Mouse (Mus musculus) cortical plate, adult 2 months (tissue): ENCODE results near the gene Ppy. TPM values are rescaled to one million over a fixed set of nuclear protein-coding genes. Genes with fewer than 3 reads are reported as not detected.
A peak's percentile ranks its signal among the peaks of the same experiment; 100 is the strongest.

ENCODE experiments used
- H3K27ac ChIP-seq: fragments of 200-500 bp; 2 replicates; pipeline ENCODE4 v1.5.1; 2012; ENCODE audit warnings: low read length, control low read depth, inconsistent platforms; ENCODE audit not compliant: insufficient read depth
- H3K4me1 ChIP-seq: fragments of 200-500 bp; 2 replicates; pipeline ENCODE4 v1.6.1; 2011; ENCODE audit warnings: low read length; ENCODE audit not compliant: control insufficient read depth, insufficient read depth
- H3K4me3 ChIP-seq: fragments of 200-500 bp; 2 replicates; pipeline ENCODE4 v1.5.1; 2011; ENCODE audit warnings: mild to moderate bottlenecking, low read length, control low read depth; ENCODE audit not compliant: insufficient read depth
- CTCF ChIP-seq: fragments of 200-500 bp; IDR thresholded peaks from 2 replicates; pipeline ENCODE4 v1.5.1; 2011; ENCODE audit warnings: mild to moderate bottlenecking, control low read depth, low read length; ENCODE audit not compliant: insufficient read depth; ENCODE audit errors: extremely low read depth
- POLR2A ChIP-seq: fragments of 200-500 bp; IDR thresholded peaks from 2 replicates; pipeline ENCODE4 v1.6.1; 2011; ENCODE audit warnings: mild to moderate bottlenecking, low read length, control low read depth; ENCODE audit not compliant: insufficient read depth; ENCODE audit errors: extremely low read depth
- polyA plus RNA-seq: library from polyadenylated mRNA; depleted of rRNA; stranded (reverse); fragments of >200 nt; gene quantifications from 2 replicates; pipeline ENCODE4 v1.2.3, GENCODE M21; 2012

The Ppy gene
- polyA plus RNA-seq, 1 experiment: not detected

DNA sequence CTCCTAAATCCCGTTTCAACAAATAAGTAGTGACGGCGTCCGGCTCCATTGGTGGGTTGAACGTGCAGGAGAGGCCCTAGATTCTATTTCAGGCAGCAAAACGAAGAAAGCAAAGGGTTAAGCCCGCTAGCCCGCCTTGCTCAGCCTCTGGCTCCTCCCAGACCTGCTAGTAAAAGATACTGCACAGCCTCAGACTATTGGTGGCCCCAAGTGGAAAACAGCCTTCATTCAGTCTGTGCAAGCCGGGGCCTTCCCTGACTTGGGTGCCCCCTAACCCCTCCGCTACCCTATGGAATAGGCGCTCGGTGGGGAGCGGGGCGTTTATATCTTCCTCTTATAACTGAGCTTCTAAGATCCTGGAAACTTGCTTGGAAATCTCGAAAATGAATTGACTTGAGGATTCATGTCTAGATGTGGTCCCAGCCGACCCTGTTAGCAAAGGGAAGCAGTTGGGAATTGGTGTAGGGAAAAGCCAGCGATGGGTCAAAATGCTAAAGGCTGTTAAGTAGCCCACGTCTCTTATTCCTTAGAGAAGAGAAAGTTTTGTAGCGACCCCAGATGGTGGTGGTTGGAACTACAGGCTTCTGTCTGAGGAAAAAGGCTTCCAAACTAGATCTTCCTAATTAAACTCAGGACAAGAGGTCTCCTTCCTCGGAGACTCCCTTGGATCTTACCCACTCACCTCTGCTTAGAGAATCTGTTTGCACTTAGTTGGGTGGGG, 11.9 kb downstream of the Ppy start:
- H3K4me1 ChIP-seq: no peaks in the 10 kb centered on the region
- peak overlapping the region; percentile 88 for H3K4me3 ChIP-seq
- no peak overlapping the region for H3K27ac ChIP-seq
- TF ChIP-seq CTCF: peak; percentile 64
- no peak for TF ChIP-seq POLR2A

DNA sequence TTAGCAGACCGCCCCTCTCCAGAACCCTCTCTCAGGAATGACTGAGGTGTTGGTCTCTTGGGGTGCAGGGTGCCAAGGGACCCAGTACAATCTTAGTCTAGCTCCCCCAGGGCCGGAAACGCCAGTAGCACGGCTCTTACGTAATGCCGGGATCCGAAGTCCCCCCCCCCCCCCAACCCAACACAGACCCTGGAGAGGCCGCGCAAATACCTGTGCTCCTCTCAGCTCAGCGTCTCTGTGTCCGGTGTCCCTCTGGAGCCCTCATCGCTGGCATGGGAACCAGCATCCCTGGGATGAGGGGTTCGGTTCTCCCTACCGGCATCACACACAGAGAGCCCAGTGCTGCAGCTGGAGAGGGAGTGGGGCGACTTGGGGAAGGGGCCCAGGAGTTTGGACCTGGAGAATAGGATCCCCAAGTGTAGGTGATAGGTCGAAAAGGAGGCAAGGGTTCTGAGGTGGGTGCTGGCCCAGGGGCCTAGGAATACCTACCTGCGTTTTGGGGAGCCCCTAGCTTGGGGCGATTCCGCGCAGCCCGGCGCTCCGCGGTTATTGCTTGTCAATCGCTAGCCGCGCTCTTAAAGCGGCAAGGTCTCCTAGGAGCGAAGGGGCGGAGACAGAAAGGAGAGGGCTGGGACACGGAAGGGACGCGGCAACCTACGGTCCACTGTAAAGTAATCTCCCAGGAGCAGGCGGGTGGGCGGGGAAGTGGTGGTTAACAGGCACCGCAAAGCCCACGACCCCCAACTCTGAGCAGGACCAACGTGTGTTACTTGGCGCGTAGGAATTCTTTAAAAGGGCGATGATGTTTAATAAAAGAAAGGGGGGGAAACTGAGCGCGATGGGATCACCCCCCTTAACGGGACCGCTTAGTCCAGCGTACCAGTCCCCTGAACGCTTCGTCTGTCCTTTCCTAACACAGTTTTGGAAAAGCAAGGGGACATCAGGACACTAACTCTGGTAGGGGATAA, 12.9 kb downstream of the Ppy start, which contains the start of gene Mpp2:
TSS of gene Mpp2 (minus strand) at position 585 of the 968 bp plus-strand sequence.
- TF ChIP-seq POLR2A (peak; percentile 77), CTCF (no peak)
- Histone ChIP-seq H3K4me1 (peaks cover 2% of the 10 kb centered on the region), H3K27ac (peak within 1 kb of the TSS; percentile 97), H3K4me3 (peak within 1 kb of the TSS; percentile 88)

DNA sequence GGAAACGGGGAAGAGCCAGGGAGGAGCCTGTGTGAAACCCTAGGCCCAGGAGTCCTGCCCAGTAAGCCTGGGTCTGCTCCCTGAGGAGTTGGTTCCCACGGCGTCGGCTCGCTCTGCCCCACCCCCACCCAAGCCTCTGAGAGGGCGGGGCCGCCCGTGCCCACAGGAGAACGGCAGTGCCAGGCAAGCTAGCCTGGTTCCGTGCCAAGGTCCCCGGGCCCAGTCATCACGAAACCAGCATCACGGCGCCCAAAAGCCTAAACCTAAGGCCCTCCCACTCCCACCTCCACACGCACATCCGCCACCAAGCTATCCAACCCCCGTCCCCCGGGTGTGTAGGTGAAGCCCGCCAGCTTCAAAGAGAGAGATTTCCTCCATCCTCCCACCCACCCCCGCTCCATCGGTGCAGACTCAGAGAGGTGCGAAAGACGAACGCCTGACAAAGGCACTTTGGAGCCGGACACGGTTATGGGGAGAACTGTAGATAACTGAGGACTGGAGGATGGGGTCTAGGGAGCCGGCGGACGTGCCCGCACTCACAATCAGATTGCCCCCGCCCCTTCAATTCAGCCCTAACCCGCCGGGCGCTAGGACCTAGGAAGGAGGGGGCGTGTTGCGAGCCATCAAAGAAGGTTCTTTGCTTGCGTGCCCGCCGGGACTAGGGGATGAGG, 13.9 kb downstream of the Ppy start:
- Histone ChIP-seq H3K4me1 (peaks cover 6% of the 10 kb centered on the region), H3K27ac (peak overlapping the region; percentile 97), H3K4me3 (peak overlapping the region; percentile 88)
- TF ChIP-seq CTCF (no peak), POLR2A (0 out of 2 replicates have a peak, but pooled peaks have one; percentile 19)

DNA sequence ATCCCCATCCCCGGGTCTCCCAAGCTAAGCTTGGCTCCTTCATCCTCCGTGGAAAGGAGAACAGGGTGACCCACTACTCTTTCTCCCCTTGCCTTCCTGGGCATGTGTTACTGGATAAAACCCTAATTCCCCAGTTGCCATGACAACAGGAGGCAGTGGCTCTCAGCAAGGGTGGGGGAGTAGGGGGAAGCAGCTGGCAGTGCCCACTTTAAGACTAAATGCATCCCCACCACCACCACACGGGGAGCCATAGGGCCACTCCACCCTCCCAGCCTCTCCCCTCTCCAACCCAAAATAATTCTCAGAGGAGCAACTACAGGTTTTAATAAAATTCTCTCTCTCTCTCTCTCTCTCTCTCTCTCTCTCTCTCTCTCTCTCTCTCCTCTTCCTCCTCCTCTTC, 14.8 kb downstream of the Ppy start:
- H3K4me1 ChIP-seq: peaks cover 6% of the 10 kb centered on the region
- H3K27ac ChIP-seq: peak overlapping the region; percentile 97
- H3K4me3 ChIP-seq: peak overlapping the region; percentile 88
- TF ChIP-seq POLR2A (peak; percentile 44; the same call in 1 of the 2 replicates), CTCF (0 out of 2 replicates have a peak, but pooled peaks have one; percentile 8)

DNA sequence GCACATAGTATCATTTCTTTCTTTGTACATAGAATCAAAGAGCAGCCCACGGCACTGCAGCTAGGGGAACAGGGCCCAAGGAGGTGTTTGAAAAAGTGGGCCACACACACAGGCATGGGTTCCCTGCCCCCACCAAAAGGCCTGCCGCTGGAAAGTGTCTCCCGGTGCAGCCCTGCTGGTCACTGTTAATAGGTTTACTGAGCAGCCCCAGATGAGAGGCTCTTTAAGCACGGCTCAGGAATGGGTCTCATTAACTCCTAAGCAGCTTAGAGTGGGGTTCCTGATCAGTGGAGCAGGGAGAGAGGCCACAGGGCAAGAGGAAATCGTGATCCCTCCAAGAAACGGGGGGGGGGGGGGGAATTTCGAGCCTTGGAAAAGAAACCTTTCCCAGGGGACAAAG, 17.0 kb downstream of the Ppy start:
- TF ChIP-seq CTCF (no peak), POLR2A (no peak)
- no peak overlapping the region for H3K4me3 ChIP-seq
- no peak overlapping the region for H3K27ac ChIP-seq
- peaks cover 6% of the 10 kb centered on the region for H3K4me1 ChIP-seq

DNA sequence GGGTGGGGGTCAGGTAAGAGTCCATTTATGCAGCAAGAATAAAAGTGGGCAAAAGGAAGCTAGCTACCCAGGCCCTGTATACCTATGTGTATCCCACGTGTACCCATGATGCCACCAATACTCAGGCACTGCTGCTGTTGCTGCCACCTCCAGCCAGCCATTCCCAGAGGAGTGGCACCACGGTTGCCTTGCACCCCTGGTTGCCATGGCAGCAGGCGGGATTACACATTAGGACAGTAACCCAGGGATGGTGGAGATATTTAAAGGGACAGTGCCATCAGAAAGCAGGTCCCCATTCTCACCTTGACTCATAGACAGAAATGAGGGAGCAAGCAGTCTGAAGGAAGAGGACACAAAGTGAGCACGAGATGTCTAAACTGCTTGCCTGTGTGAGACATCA, 17.9 kb downstream of the Ppy start:
- no peak for TF ChIP-seq CTCF
- TF ChIP-seq POLR2A: no peak
- Histone ChIP-seq H3K27ac (no peak overlapping the region), H3K4me3 (no peak overlapping the region), H3K4me1 (peaks cover 6% of the 10 kb centered on the region)

DNA sequence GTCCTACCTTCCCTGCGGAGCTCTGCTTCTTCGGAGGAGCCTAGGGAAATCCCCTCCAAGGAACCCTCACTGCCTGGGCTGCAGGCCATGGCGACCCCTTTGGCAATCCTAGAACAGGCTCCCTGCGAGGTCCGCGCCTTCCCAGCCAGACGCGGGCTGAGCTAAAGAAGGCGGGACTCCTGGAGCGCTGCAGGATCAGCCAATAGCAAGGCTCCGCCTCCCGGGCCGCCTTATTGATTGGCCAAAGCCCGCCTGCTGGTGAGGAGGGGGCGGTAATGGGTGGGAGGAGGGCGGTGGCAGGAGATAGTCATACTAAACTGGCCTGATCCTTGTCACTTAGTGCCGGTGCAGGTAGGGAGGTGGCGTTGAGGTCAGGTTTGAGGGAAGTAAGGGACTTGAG, 18.8 kb downstream of the Ppy start:
- Histone ChIP-seq H3K27ac (no peak overlapping the region), H3K4me3 (peak overlapping the region; percentile 15), H3K4me1 (peaks cover 6% of the 10 kb centered on the region)
- no peak for TF ChIP-seq CTCF
- TF ChIP-seq POLR2A: no peak

DNA sequence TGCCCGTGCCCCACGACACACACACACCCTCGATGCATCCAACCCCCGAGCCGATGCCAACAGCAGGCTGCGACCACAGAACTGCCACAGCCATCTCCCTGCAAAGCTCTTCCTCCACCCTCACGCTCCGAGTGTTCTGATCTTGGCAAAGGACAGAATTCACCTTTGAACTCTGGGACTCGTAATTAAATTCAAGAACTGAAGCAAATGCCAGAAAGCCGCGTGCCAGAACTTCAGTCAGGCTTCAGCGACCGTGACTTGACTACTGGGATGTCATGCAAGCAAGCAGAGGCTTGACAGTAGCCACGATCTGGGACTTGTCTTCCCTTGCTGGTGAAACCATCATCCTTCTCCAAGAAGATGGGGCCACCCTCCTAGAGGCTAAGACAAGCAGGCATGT, 27.4 kb downstream of the Ppy start:
- Histone ChIP-seq H3K4me1 (peaks cover 2% of the 10 kb centered on the region; the same call in 1 of the 2 replicates), H3K4me3 (no peak overlapping the region), H3K27ac (no peak overlapping the region)
- no peak for TF ChIP-seq CTCF
- no peak for TF ChIP-seq POLR2A

DNA sequence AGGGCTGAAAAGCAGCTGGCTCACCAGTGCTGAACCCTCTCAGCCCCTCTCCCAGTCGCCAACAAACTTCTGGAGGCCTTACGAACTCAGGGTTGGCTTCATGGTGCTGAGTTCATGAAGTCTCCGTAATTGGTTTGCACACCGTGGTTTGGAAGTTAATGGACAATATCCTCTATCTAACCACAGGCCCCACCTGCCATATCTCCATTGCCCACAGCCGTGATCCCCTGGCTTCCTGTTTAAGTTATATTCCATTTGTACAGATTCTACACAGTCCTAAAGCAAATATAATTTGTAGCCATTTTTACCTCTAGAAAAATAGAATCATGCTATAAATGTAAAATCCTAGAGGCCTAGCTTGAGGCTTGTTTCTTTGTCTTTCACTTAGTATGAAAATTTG, 28.4 kb downstream of the Ppy start:
- no peak overlapping the region for H3K4me3 ChIP-seq
- TF ChIP-seq CTCF (no peak), POLR2A (no peak)
- peaks cover 2% of the 10 kb centered on the region; the same call in 1 of the 2 replicates for H3K4me1 ChIP-seq
- H3K27ac ChIP-seq: no peak overlapping the region
